Mouse (Mus musculus) heart, adult 11 months (tissue): Measurements from ENCODE around the gene Isl1.

Experiments
- DNase-seq: peaks from one replicate; pipeline ENCODE4 v3.0.0; 2022

Isl1 gene

DNA sequence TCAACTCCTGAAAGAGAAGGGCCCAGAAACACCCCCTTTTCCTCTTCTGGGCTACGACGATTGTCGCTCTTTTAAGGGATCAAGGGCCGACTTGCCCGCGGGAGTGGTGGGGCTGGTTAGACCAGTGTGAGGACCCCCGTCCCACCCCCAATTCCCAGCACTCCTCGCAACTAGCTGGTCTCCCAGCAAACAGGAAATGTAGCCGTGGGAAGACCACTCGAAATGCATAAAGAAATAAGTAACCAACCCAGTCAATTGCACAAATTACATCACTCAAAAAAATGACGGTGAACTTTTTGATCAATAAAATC is 15.4 kb downstream of the Isl1 start:
- DNase-seq = no peak

DNA sequence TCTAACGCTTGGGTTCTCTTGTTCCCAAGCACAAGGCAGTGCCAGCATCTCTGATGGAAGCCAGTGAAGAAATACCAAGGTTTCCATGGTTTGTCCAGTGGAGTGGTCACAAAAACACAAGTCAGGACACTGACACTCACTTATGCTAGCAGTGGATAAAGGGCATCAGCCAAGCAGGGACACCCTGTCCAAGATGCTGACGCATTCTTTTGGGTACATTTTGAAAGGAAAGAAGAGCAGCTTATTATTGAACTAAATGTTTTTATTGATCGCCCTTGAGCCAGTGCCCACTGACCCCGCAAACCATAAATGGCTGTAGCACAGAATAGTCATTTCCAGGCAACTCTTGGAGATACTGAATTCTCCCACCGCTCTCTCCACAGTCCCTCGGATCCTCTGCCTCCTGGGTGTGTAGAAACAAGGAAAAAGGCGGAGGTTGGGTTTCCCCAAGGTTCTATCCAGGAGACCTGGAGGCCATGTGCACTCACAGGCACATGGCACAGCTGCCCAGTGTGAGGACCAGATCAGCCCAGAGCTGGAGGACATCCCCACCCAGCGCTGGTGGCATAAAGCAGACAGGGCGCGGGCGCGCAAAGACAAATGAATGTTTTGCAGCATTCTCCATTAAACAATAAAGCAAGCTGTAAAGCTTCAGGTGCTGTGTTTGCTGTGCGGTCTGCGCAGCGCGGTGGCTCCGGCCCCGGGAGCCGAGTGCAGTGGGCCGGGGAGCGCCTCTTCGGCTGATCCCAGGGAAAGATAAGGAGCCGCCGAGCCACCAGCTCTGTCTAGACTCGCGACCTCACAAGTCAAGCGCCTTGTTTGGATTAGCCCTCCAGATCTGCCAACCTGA is 16.0 kb downstream of the Isl1 start:
- no peak for DNase-seq

DNA sequence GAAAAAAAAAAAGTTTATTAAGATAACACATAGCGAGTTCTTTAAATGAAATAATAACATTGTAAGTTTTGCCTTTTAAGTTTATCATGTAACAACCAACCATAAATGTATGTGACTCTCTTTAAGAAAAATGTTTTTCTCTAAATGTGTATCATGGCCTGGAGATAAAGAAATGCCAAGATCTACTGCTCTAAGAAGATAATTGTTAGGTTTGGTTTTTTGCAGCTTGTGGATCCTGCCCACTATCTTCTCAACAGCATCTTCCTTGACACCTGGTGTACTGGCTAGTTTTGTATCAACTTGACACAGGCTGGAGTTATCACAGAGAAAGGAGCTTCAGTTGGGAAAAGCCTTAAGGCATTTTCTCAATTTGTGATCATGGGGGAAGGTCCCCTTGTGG is 19.8 kb downstream of the Isl1 start:
- no peak for DNase-seq

DNA sequence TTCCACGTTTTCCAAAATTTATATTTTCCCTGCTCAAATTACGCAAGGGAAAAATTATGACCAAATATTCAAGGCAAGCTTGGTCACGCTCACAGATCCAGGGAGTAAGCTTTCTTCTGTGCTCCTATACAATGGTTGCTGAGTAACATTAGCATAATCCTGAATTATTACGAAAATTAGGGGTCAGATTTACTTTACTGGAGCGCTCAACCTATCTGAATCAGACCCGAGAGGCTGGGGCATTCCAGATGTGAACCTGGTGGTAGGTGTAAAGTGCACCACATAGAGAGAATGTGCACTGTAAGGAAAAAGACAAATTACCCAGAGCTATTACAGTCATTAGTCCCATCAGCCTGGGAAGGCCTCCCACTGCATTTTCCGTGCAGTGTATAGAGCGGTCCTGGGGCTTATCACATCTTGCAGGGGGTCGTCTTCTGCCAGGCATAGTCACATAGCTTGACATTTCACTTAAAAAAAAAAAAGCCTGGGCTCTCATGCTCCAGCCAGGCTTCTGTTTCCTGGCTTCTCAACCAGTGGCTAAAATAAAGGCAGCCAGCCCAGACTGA is 30.2 kb downstream of the Isl1 start:
- no peak for DNase-seq
